Mouse (Mus musculus) C2C12 (cell line): ENCODE results near the gene Otud4. TPM values are rescaled to one million over a fixed set of nuclear protein-coding genes. Genes with fewer than 3 reads are reported as not detected.
A peak's percentile ranks its signal among the peaks of the same experiment; 100 is the strongest.

Source experiments
- H3K27me3 ChIP-seq: one replicate; pipeline ENCODE4 v1.6.1; 2011; ENCODE audit not compliant: control insufficient read depth, insufficient read depth, insufficient read length
- H3K36me3 ChIP-seq: one replicate; pipeline ENCODE4 v1.6.1; 2011; ENCODE audit not compliant: control insufficient read depth, insufficient read depth
- H3K4me3 ChIP-seq: one replicate; pipeline ENCODE4 v1.5.1; 2011; ENCODE audit warnings: mild to moderate bottlenecking, control low read depth; ENCODE audit not compliant: poor library complexity, insufficient read depth, severe bottlenecking
- H3K79me2 ChIP-seq: one replicate; pipeline ENCODE4 v1.6.1; 2011; ENCODE audit not compliant: control insufficient read depth, insufficient read depth
- H3K79me3 ChIP-seq: one replicate; pipeline ENCODE4 v1.6.1; 2011; ENCODE audit warnings: low read depth, control low read depth
- H3ac ChIP-seq: one replicate; pipeline ENCODE3; 2011; ENCODE audit warnings: low read depth; ENCODE audit not compliant: control insufficient read depth, insufficient read length
- CEBPB ChIP-seq: IDR thresholded peaks from one replicate; pipeline ENCODE4 v1.6.1; 2011; ENCODE audit warnings: low read depth, mild to moderate bottlenecking, control low read depth, moderate library complexity
- CTCF ChIP-seq: IDR thresholded peaks from one replicate; pipeline ENCODE4 v1.5.1; 2011; ENCODE audit not compliant: control insufficient read depth, insufficient read depth, insufficient read length
- FOSL1 ChIP-seq: IDR thresholded peaks from one replicate; pipeline ENCODE4 v1.8.0; 2011; ENCODE audit warnings: mild to moderate bottlenecking, low read length; ENCODE audit not compliant: poor library complexity, insufficient read depth, severe bottlenecking
- MAX ChIP-seq: IDR thresholded peaks from one replicate; pipeline ENCODE4 v1.6.1; 2011; ENCODE audit warnings: mild to moderate bottlenecking, control low read depth
- MYOD1 ChIP-seq: IDR thresholded peaks from one replicate; pipeline ENCODE4 v1.6.1; 2011; ENCODE audit warnings: low read depth; ENCODE audit not compliant: control insufficient read depth, insufficient read length
- MYOG ChIP-seq: IDR thresholded peaks from one replicate; pipeline ENCODE4 v1.6.1; 2011; ENCODE audit not compliant: control insufficient read depth, insufficient read length; ENCODE audit errors: extremely low read depth
- USF1 ChIP-seq: IDR thresholded peaks from one replicate; pipeline ENCODE4 v1.6.1; 2011; ENCODE audit warnings: low read depth, mild to moderate bottlenecking, control low read depth, moderate library complexity
- polyA plus RNA-seq: library from polyadenylated mRNA; unstranded; fragments of >200 nt; fragmentation: generic; extraction: Trizol; gene quantifications from one replicate; pipeline ENCODE4 v1.2.1, GENCODE M21; 2012; ENCODE audit warnings: missing spikeins

Otud4 gene
- polyA plus RNA-seq, 1 experiment = 12.9 TPM

GRCm38 (mm10) chr8:79636151-79636550, 3.3 kb upstream of the Otud4 start:
- H3K36me3 ChIP-seq = peaks cover 2% of the 10 kb centered on the region
- peak; percentile 11 for TF ChIP-seq MYOD1
- TF ChIP-seq CTCF = no peak
- TF ChIP-seq USF1 = no peak
- no peak for TF ChIP-seq MYOG
- peak; percentile 46 for TF ChIP-seq CEBPB
- TF ChIP-seq MAX = no peak
- TF ChIP-seq FOSL1 = peak; percentile 81
- peaks cover 19% of the 10 kb centered on the region for H3K79me2 ChIP-seq
- H3K4me3 ChIP-seq = no peak overlapping the region
- H3ac ChIP-seq = no peak overlapping the region
- H3K27me3 ChIP-seq = no peaks in the 10 kb centered on the region
- peaks cover 14% of the 10 kb centered on the region for H3K79me3 ChIP-seq

DNA sequence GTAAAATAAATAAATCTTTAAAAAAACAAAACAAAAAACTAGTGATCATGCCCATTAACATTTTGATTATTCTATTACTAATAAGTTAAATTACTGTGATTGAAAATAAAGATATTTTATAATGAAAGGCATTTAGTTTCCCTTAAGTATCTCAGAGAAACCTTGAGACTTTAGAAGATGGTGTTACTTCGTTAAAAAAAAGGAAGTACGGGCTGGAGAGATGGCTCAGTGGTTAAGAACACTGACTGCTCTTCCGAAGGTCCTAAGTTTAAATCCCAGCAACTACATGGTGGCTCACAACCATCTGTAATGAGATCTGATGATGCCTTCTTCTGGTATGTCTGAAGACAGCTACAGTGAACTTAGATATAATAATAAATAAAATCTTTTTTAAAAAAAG, 2.2 kb upstream of the Otud4 start:
- Histone ChIP-seq H3K79me2 (peaks cover 30% of the 10 kb centered on the region), H3ac (no peak overlapping the region), H3K27me3 (no peaks in the 10 kb centered on the region), H3K36me3 (peaks cover 13% of the 10 kb centered on the region), H3K79me3 (peaks cover 25% of the 10 kb centered on the region), H3K4me3 (no peak overlapping the region)
- TF ChIP-seq MAX (no peak), USF1 (no peak), MYOG (no peak), FOSL1 (no peak), CTCF (no peak), CEBPB (no peak), MYOD1 (no peak)

- Histone ChIP-seq H3K27me3 (no peaks in the 10 kb centered on the region), H3ac (no peak overlapping the region), H3K4me3 (peak overlapping the region; percentile 90), H3K36me3 (peaks cover 19% of the 10 kb centered on the region), H3K79me2 (peaks cover 39% of the 10 kb centered on the region), H3K79me3 (peaks cover 34% of the 10 kb centered on the region)
- TF ChIP-seq FOSL1 = no peak
- TF ChIP-seq MAX = no peak
- no peak for TF ChIP-seq MYOD1
- no peak for TF ChIP-seq USF1
- TF ChIP-seq CTCF = no peak
- no peak for TF ChIP-seq MYOG
- TF ChIP-seq CEBPB = no peak
Measured at GRCm38 (mm10) chr8:79638001-79638706, 1.3 kb upstream of the Otud4 start.

- peaks cover 27% of the 10 kb centered on the region for H3K36me3 ChIP-seq
- TF ChIP-seq MAX (peak; percentile 51), CEBPB (no peak), USF1 (no peak)
- peaks cover 42% of the 10 kb centered on the region for H3K79me3 ChIP-seq
- H3K79me2 ChIP-seq = peaks cover 47% of the 10 kb centered on the region
- H3K4me3 ChIP-seq = peak overlapping the region; percentile 90
- H3K27me3 ChIP-seq = no peaks in the 10 kb centered on the region
- H3ac ChIP-seq = peak overlapping the region; percentile 81
Measured at GRCm38 (mm10) chr8:79638707-79639549, 490 bp upstream of the Otud4 start.

DNA sequence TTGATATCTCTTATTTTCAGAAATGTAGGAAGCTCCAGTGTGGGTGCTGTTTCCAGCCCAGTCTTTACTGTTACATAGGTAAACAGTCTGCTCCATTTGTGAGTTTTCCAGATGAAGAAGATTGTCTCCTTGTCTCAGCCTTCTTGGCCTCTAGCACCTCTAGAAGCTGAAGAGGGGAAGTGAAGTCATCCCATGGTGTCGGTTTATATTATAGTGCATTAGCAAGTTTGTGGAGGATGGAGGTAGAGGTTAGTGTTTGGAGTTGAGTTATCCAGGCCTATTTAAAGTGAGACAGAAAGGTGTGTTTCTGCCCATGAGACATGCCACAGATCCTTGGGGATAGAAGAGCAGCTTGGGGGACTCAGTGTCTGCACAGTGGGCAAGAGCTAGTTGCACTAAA, 1.7 kb downstream of the Otud4 start:
- Histone ChIP-seq H3ac (peak overlapping the region; percentile 66), H3K36me3 (peaks cover 49% of the 10 kb centered on the region), H3K4me3 (peak overlapping the region; percentile 90), H3K79me2 (peaks cover 69% of the 10 kb centered on the region), H3K79me3 (peaks cover 64% of the 10 kb centered on the region), H3K27me3 (no peaks in the 10 kb centered on the region)
- TF ChIP-seq MYOD1 (no peak), FOSL1 (no peak), CEBPB (no peak), CTCF (no peak), USF1 (no peak), MYOG (no peak), MAX (no peak)
